Mouse (Mus musculus) intestine, embryonic 16.5 days (tissue): ENCODE measurements around the gene Fam171b. TPM values are rescaled to one million over a fixed set of nuclear protein-coding genes. Genes with fewer than 3 reads are reported as not detected.
A peak's percentile ranks its signal among the peaks of the same experiment; 100 is the strongest.

ENCODE experiments used
- ATAC-seq: fragments of 200-750 bp; cut with Nextera tagmentation; 2 replicates; pipeline ENCODE4 v1.8.0; 2017; ENCODE audit warnings: moderate TSS enrichment, moderate library complexity
- H3K27ac ChIP-seq: fragments of 300-500 bp; sonication (generic); 2 replicates; pipeline ENCODE4 v1.5.1; 2014; ENCODE audit warnings: mild to moderate bottlenecking, low read length
- H3K27me3 ChIP-seq: fragments of 300-500 bp; sonication (generic); replicated peaks from 2 replicates; pipeline ENCODE4 v1.6.1; 2014; ENCODE audit warnings: low read length, control low read depth, mixed read lengths; ENCODE audit not compliant: control insufficient read depth, insufficient read depth
- H3K36me3 ChIP-seq: fragments of 300-500 bp; sonication (generic); 2 replicates; pipeline ENCODE4 v1.6.1; 2014; ENCODE audit warnings: low read length, control low read depth; ENCODE audit not compliant: control insufficient read depth, insufficient read depth
- H3K4me1 ChIP-seq: fragments of 300-500 bp; sonication (generic); 2 replicates; pipeline ENCODE4 v1.6.1; 2014; ENCODE audit warnings: low read length, control low read depth, mixed read lengths; ENCODE audit not compliant: control insufficient read depth, insufficient read depth
- H3K4me2 ChIP-seq: fragments of 300-500 bp; sonication (generic); 2 replicates; pipeline ENCODE4 v1.6.1; 2014; ENCODE audit warnings: low read depth, low read length, control low read depth
- H3K4me3 ChIP-seq: fragments of 300-500 bp; sonication (generic); 2 replicates; pipeline ENCODE4 v1.5.1; 2014; ENCODE audit warnings: mild to moderate bottlenecking, low read length
- H3K9ac ChIP-seq: fragments of 300-500 bp; sonication (generic); 2 replicates; pipeline ENCODE4 v1.6.1; 2014; ENCODE audit warnings: low read depth, low read length
- H3K9me3 ChIP-seq: fragments of 300-500 bp; sonication (generic); 2 replicates; pipeline ENCODE4 v1.6.1; 2016; ENCODE audit warnings: low read length, control low read depth; ENCODE audit not compliant: control insufficient read depth
- WGBS: fragments of 180-500 bp; shearing (Covaris S2); extraction: QIAGEN DNeasy Blood & Tissue Kit; methylation state at CpG from one replicate; pipeline ENCODE4 v1.1.7; 2014; 5-methylcytosine and 5-hydroxymethylcytosine counted together
- polyA plus RNA-seq: library from polyadenylated mRNA; unstranded; fragments of >200 nt; fragmentation: Nextera tagmentation; extraction: Ambion mirVana; gene quantifications from 2 replicates; pipeline ENCODE4 v1.2.1, GENCODE M21; 2015

The Fam171b gene
- polyA plus RNA-seq = 6.6 and 6.8 TPM in 2 replicates

- Histone ChIP-seq H3K4me1 (peaks cover 6% of the 10 kb centered on the region; the same call in 1 of the 2 replicates), H3K9me3 (no peaks in the 10 kb centered on the region), H3K36me3 (no peaks in the 10 kb centered on the region), H3K27me3 (0 out of 2 replicates have a peak, but pooled peaks cover 6% of the 10 kb centered on the region), H3K9ac (peak within 1 kb of the TSS; percentile 76), H3K4me2 (peak within 1 kb of the TSS; percentile 94), H3K4me3 (peak within 1 kb of the TSS; percentile 76), H3K27ac (0 out of 2 replicates have a peak within 1 kb of the TSS, but pooled peaks have one; percentile 35)
- ATAC-seq = peak; percentile 93
- WGBS = under 1% methylated on average over 62 of the region's 63 CpGs
Observed at GRCm38 (mm10) chr2:83812483-83813272, at the start of gene Fam171b. Gene Fam171b (plus strand): TSS chr2:83812636.

GRCm38 (mm10) chr2:83766058-83766457 is 46.4 kb upstream of the Fam171b start:
- no peaks in the 10 kb centered on the region for H3K9me3 ChIP-seq
- WGBS = 63% methylated on average over 6 of the region's 6 CpGs
- ATAC-seq = no peak
- H3K27ac ChIP-seq = no peak overlapping the region
- H3K27me3 ChIP-seq = no peaks in the 10 kb centered on the region
- no peak overlapping the region for H3K4me3 ChIP-seq
- H3K4me2 ChIP-seq = no peak overlapping the region
- no peaks in the 10 kb centered on the region for H3K36me3 ChIP-seq
- H3K9ac ChIP-seq = no peak overlapping the region
- no peaks in the 10 kb centered on the region for H3K4me1 ChIP-seq

DNA sequence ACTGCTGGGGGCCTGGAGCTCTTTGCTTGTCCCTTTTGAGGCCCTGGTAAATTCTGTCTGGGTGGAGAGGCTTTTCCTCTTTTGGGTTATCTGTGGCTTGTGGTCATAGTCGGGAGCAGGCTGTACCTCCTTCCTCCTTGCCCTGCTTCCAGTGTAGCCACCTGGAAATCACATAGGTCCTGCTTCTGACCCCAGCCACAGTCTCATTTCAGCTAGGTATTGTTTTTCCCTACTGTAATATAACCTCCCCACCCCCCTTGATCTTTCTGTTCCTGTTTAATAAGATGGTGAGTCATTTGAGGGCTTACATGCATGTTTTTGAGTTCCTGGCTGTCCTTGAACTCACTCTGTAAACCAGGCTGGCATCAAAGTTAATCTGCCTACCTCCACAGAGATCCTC is 45.6 kb upstream of the Fam171b start:
- H3K4me3 ChIP-seq = no peak overlapping the region
- H3K4me2 ChIP-seq = no peak overlapping the region
- no peaks in the 10 kb centered on the region for H3K4me1 ChIP-seq
- 88% methylated on average over 1 of the region's 1 CpGs for WGBS
- H3K27me3 ChIP-seq = no peaks in the 10 kb centered on the region
- no peaks in the 10 kb centered on the region for H3K9me3 ChIP-seq
- H3K27ac ChIP-seq = no peak overlapping the region
- H3K9ac ChIP-seq = no peak overlapping the region
- ATAC-seq = no peak
- no peaks in the 10 kb centered on the region for H3K36me3 ChIP-seq

DNA sequence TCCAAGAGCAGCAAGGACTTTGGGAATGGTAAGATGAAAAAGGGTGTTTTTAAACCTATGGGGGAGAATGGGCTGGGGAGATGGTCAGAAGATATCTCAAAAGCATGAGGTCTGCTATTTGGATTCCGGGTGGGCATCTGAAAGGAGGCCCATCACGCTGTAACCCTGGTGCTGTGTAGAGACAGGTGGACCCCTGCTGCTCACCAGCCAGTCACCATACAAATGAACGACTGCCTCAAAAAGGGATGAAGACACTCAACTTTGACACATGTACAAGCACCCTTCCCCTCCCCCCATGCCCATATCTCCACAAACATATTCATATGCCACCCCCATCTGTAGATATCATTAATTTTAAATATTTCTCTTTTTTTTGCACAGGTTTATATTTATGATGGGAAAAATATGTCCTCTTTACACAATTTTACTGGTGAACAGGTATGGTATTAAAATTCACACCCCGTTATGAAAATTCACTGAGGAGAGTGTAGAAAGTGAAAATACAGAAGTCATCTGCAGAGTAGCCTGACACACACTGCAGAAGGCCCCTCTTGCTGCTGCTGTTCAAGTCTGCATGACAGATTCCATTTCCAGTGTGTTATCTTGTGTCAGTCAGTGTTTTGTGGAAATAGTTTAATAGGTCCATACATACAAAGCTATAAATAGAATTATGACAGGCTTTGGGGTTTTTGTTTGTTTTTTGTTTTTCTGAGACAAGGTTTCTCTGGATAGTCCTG is 44.0 kb upstream of the Fam171b start:
- ATAC-seq = no peak
- Histone ChIP-seq H3K4me1 (no peaks in the 10 kb centered on the region), H3K36me3 (peaks cover 5% of the 10 kb centered on the region), H3K4me2 (no peak overlapping the region), H3K9ac (no peak overlapping the region), H3K9me3 (no peaks in the 10 kb centered on the region), H3K27ac (no peak overlapping the region), H3K27me3 (no peaks in the 10 kb centered on the region), H3K4me3 (no peak overlapping the region)
- WGBS = 91% methylated on average over 4 of the region's 4 CpGs

DNA sequence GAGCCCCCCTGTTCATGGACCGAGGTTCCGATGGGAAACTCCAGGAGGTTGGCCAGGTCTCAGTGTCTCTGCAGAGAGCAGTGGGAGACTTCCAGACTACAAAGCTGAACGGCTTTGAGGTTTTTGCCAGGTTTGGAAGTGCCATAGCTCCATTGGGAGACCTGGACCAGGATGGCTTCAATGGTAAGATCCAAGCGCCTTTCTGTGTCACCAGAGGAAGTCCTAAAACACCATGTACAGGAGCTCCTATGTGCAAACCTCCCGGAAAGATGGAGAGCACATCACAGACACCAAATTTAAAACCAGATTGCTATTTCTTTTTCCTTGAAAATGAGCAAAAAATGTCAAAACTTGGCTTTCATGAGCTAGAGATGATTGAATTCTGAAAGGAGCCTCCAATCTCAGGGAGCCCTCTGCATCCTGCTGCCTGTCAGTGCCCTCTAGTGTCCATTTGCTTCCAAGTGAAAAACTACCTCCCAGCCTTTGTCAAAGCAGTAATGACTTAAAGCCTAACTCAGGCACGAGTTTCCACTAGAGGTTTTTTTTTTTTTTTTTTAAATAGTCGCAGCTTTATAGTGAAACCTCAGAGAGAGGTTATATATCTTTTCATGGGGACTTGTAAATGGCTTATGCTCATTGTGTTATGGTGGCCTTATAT is 41.2 kb upstream of the Fam171b start:
- Histone ChIP-seq H3K27me3 (no peaks in the 10 kb centered on the region), H3K9me3 (no peaks in the 10 kb centered on the region), H3K36me3 (peaks cover 5% of the 10 kb centered on the region), H3K27ac (no peak overlapping the region), H3K4me3 (no peak overlapping the region), H3K4me1 (no peaks in the 10 kb centered on the region), H3K9ac (no peak overlapping the region), H3K4me2 (no peak overlapping the region)
- peak; percentile 73; the same call in 1 of the 2 replicates for ATAC-seq
- 61% methylated on average over 7 of the region's 7 CpGs for WGBS

- Histone ChIP-seq H3K27me3 (no peaks in the 10 kb centered on the region), H3K9ac (no peak overlapping the region), H3K4me2 (no peak overlapping the region), H3K4me1 (no peaks in the 10 kb centered on the region), H3K4me3 (no peak overlapping the region), H3K27ac (no peak overlapping the region), H3K9me3 (no peaks in the 10 kb centered on the region), H3K36me3 (peaks cover 3% of the 10 kb centered on the region)
- ATAC-seq = no peak
- 91% methylated on average over 20 of the region's 20 CpGs for WGBS
Observed at GRCm38 (mm10) chr2:83791330-83792073, 20.9 kb upstream of the Fam171b start.

GRCm38 (mm10) chr2:83792102-83792501 is 20.3 kb upstream of the Fam171b start:
- Histone ChIP-seq H3K4me1 (no peaks in the 10 kb centered on the region), H3K4me2 (no peak overlapping the region), H3K27me3 (no peaks in the 10 kb centered on the region), H3K36me3 (peaks cover 3% of the 10 kb centered on the region), H3K27ac (no peak overlapping the region), H3K4me3 (no peak overlapping the region), H3K9me3 (no peaks in the 10 kb centered on the region), H3K9ac (no peak overlapping the region)
- WGBS = 83% methylated on average over 4 of the region's 4 CpGs
- ATAC-seq = no peak

- no peak overlapping the region for H3K4me2 ChIP-seq
- peaks cover 7% of the 10 kb centered on the region for H3K36me3 ChIP-seq
- H3K27ac ChIP-seq = no peak overlapping the region
- H3K27me3 ChIP-seq = no peaks in the 10 kb centered on the region
- no peaks in the 10 kb centered on the region for H3K9me3 ChIP-seq
- H3K4me3 ChIP-seq = no peak overlapping the region
- WGBS = 75% methylated on average over 4 of the region's 4 CpGs
- ATAC-seq = no peak
- H3K9ac ChIP-seq = no peak overlapping the region
- no peaks in the 10 kb centered on the region for H3K4me1 ChIP-seq
Observed at GRCm38 (mm10) chr2:83795766-83796165, 16.7 kb upstream of the Fam171b start.
